Mouse (Mus musculus) kidney, adult 2 months (tissue): ENCODE measurements around the gene Irf8. TPM values are rescaled to one million over a fixed set of nuclear protein-coding genes. Genes with fewer than 3 reads are reported as not detected.
A peak's percentile ranks its signal among the peaks of the same experiment; 100 is the strongest.

Source experiments
- DNase-seq: peaks from one replicate; pipeline ENCODE4 v3.0.0; 2021
- H3K27ac ChIP-seq: fragments of 200-500 bp; 2 replicates; pipeline ENCODE4 v1.5.1; 2012; ENCODE audit warnings: low read depth, low read length, control low read depth, inconsistent platforms; ENCODE audit not compliant: insufficient read depth
- H3K27me3 ChIP-seq: fragments of 200-500 bp; replicated peaks from 2 replicates; pipeline ENCODE4 v1.6.1; 2012; ENCODE audit warnings: mild to moderate bottlenecking, moderate library complexity, low read length, inconsistent platforms; ENCODE audit not compliant: control insufficient read depth, insufficient read depth
- H3K36me3 ChIP-seq: fragments of 200-500 bp; 2 replicates; pipeline ENCODE4 v1.6.1; 2012; ENCODE audit warnings: mild to moderate bottlenecking, moderate library complexity, low read length, inconsistent platforms; ENCODE audit not compliant: control insufficient read depth, insufficient read depth
- H3K4me1 ChIP-seq: fragments of 200-500 bp; 2 replicates; pipeline ENCODE4 v1.6.1; 2011; ENCODE audit warnings: low read length; ENCODE audit not compliant: control insufficient read depth, insufficient read depth
- H3K4me3 ChIP-seq: fragments of 200-500 bp; 2 replicates; pipeline ENCODE4 v1.5.1; 2011; ENCODE audit warnings: mild to moderate bottlenecking, low read depth, low read length, control low read depth; ENCODE audit not compliant: insufficient read depth
- CTCF ChIP-seq: fragments of 200-500 bp; conservative IDR thresholded peaks from 2 replicates; pipeline ENCODE4 v1.5.1; 2011; ENCODE audit warnings: low read depth, mild to moderate bottlenecking, control low read depth, low read length, moderate library complexity, mixed read lengths; ENCODE audit not compliant: insufficient read depth, insufficient read length
- POLR2A ChIP-seq: fragments of 200-500 bp; IDR thresholded peaks from one replicate; pipeline ENCODE4 v1.6.1; 2011; ENCODE audit warnings: low read depth, low read length, control low read depth
- WGBS: fragments of 180-500 bp; shearing (Covaris S2); methylation state at CpG from one replicate; pipeline ENCODE4 v1.1.7; 2018; 5-methylcytosine and 5-hydroxymethylcytosine counted together
- polyA plus RNA-seq: library from polyadenylated mRNA; depleted of rRNA; stranded (reverse); fragments of >200 nt; gene quantifications from 2 replicates; pipeline ENCODE4 v1.2.3, GENCODE M21; 2012

Gene Irf8
- polyA plus RNA-seq, 1 experiment = 16.7 TPM

GRCm38 (mm10) chr8:120779106-120779505 lies 42.9 kb downstream of the Irf8 start:
- WGBS = 63% methylated on average over 7 of the region's 7 CpGs

DNA sequence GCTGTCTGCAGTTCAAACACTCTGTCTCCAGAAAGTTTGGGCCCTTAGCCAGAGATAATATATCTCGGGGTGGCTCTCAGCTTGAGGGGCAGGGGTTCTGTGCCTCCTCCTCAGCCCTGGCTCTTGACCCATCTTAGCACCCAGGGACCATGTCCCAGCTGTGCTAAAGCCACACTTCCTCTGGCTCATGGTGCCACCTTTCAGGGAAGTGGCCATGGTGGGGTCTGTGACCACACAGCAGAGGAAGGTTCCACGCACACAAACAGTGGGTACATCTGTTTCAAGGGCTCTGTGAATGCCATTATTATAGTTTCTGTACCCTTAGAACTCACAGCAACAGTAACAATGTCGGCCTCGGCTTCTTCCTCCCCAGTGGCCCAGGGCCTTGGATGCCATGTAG lies 47.6 kb downstream of the Irf8 start:
- no peak for TF ChIP-seq CTCF

More at GRCm38 (mm10) chr8:120779106-120779505, 42.9 kb downstream of the Irf8 start:
- H3K4me3 ChIP-seq = no peak overlapping the region
- H3K27me3 ChIP-seq = no peaks in the 10 kb centered on the region
- no peaks in the 10 kb centered on the region for H3K36me3 ChIP-seq
- no peak for TF ChIP-seq POLR2A
- no peak for TF ChIP-seq CTCF
- H3K4me1 ChIP-seq = no peaks in the 10 kb centered on the region
- no peak overlapping the region for H3K27ac ChIP-seq
- DNase-seq = no peak

GRCm38 (mm10) chr8:120786753-120787152 lies 50.6 kb downstream of the Irf8 start:
- Histone ChIP-seq H3K4me3 (no peak overlapping the region), H3K36me3 (no peaks in the 10 kb centered on the region), H3K27ac (no peak overlapping the region), H3K4me1 (no peaks in the 10 kb centered on the region), H3K27me3 (no peaks in the 10 kb centered on the region)
- no peak for DNase-seq
- TF ChIP-seq CTCF (no peak), POLR2A (no peak)
- WGBS = 90% methylated on average over 4 of the region's 4 CpGs

More for the DNA sequence above, 47.6 kb downstream of the Irf8 start:
- Histone ChIP-seq H3K27ac (no peak overlapping the region), H3K36me3 (no peaks in the 10 kb centered on the region), H3K27me3 (no peaks in the 10 kb centered on the region), H3K4me3 (no peak overlapping the region), H3K4me1 (no peaks in the 10 kb centered on the region)
- no peak for DNase-seq
- 86% methylated on average over 4 of the region's 4 CpGs for WGBS

GRCm38 (mm10) chr8:120787631-120788030 lies 51.5 kb downstream of the Irf8 start:
- Histone ChIP-seq H3K4me3 (no peak overlapping the region), H3K27me3 (no peaks in the 10 kb centered on the region), H3K4me1 (no peaks in the 10 kb centered on the region), H3K27ac (no peak overlapping the region), H3K36me3 (no peaks in the 10 kb centered on the region)
- DNase-seq = no peak
- WGBS = 54% methylated on average over 5 of the region's 5 CpGs
- TF ChIP-seq CTCF (no peak), POLR2A (no peak)

DNA sequence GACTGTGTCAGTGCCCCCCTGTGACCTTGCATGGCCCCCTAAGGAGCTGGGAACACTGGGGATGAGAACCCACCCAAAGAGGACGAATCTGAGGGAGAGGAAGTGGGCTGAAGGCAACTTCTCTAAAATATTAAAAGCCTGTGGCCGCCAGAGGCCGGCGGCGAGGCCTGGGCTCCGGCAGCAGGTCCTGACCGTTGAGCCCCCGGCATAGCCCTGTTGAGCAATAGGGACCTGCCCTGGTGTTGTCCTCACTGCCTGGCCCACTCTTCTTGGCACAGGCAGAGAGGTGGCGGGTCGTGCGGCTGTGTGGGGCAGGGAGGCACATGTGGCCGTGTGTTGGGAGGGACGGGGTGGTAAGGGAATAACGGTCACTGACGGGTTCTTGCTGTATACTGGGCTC lies 56.6 kb downstream of the Irf8 start:
- no peaks in the 10 kb centered on the region for H3K4me1 ChIP-seq
- no peak overlapping the region for H3K27ac ChIP-seq
- no peak overlapping the region for H3K4me3 ChIP-seq
- TF ChIP-seq POLR2A = no peak
- TF ChIP-seq CTCF = no peak
- 91% methylated on average over 15 of the region's 15 CpGs for WGBS
- no peaks in the 10 kb centered on the region for H3K36me3 ChIP-seq
- H3K27me3 ChIP-seq = no peaks in the 10 kb centered on the region
- DNase-seq = no peak

DNA sequence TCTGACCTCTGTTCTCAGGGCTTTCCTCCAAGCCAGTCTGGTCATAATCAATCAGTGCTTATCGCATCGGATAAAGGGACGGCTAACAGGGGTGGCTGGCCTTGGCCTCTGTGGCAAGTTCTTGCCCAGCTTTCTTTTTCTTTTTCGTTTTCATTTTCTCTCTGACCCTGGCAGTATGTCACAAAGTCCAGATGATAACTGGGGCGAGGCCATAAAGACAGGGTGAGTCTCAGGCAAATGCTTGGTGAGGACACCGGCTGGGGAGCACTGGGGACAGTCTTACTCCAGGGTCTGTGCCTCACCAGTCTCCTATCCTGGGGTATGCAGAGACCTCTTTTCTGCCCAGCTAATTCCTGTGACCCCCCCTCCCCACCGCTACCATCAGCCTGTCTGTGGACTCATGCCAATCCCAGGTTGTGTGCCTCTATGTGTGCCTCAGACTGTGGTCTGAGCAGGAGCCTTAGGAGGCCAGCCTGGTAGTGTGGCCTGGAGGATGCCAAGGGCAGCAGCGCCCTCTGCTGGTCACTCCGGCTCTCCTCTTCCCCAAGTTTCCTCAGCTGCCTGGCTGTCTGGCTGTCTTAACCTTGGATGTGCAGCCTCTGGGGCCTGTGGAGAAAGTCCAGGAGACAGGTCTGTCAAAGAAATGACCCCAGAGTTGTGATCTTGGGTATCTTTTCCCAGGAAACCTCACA lies 59.9 kb downstream of the Irf8 start:
- Histone ChIP-seq H3K36me3 (no peaks in the 10 kb centered on the region), H3K27ac (no peak overlapping the region), H3K4me1 (no peaks in the 10 kb centered on the region), H3K27me3 (no peaks in the 10 kb centered on the region), H3K4me3 (no peak overlapping the region)
- 55% methylated on average over 9 of the region's 9 CpGs for WGBS
- TF ChIP-seq CTCF (peak; percentile 95), POLR2A (no peak)
- DNase-seq = peak; percentile 85

DNA sequence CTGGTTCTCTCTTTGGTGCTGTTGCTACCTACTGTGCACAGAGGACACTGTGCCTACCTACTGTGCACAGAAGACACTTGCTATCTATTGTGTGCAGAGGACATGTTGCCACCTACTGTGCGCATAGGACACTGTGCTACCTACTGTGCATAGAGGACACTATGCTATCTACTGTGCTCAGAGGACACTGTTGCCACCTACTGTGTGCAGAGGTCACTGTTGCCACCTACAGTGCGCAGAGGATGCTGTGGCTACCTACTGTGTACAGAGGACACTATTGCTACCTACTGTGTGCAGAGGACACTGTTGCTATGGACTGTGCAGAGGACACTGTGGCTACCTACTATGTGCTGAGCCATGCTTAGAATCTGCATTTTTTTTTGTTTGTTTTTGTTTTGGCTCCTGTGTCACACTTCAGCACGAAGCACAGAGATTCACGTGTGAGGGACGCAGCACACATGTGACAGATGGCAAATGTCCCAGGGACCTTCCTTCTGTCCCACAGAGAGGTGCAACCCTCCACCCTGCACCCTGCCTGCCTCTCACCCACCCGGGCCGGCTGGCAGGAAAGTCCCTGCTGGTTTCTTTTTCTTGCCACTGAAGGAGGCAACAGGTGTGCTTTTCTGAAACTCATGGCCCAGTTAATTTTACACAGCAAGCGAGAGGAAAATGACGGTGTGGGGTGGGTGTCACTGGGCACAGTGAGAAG lies 61.0 kb downstream of the Irf8 start:
- Histone ChIP-seq H3K27me3 (no peaks in the 10 kb centered on the region), H3K36me3 (no peaks in the 10 kb centered on the region), H3K4me1 (no peaks in the 10 kb centered on the region), H3K27ac (no peak overlapping the region), H3K4me3 (no peak overlapping the region)
- TF ChIP-seq POLR2A (no peak), CTCF (no peak)
- WGBS = 80% methylated on average over 9 of the region's 9 CpGs
- DNase-seq = no peak
